20 mouse cellular contexts compared by ENCODE assay signal in the genomic region with DNA sequence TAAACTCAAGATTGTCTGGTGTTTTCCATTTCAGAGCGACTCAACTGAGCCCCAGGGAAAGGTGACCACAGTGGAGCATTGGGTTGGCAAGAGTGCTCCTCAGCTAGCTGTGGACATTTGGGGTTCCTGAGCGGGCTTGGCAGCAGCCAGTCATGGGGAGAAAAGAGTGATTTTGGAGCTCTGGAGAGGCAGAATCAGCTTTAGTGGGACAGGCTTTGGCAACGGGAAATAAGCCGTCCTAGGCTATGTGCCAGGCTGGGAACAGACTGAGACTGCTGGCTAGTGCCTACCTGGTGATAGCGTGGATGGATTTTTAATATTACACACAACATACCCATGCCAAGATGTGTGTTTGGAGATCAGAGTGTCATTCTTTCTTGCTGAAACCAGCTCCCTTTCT.
DNase-seq lines count a peak whose midpoint lies in the region; ATAC-seq and TF ChIP-seq lines count a peak whose summit lies in the region.
"Had no signal": no experiment of that assay in that cellular context is flagged by ENCODE, and none has a peak within 500 bp of the region (broad histone marks: within the 10 kb centered on the region; RNA-seq: fewer than 3 reads in every experiment).

No protein-coding gene starts in this region.

- H3K27me3 ChIP-seq in forebrain, postnatal 0 days (ENCODE audit: insufficient read depth, low read length): no peaks in the 10 kb centered on the region
- no peaks in the 10 kb centered on the region for H3K27me3 ChIP-seq in forebrain, embryonic 14.5 days (replicated peaks; ENCODE audit: control insufficient read depth, insufficient read depth, low read length)
- H3K27me3 ChIP-seq: CH12.LX; embryonic facial prominence, embryonic 12.5 days; heart, embryonic 15.5 days; hindbrain, embryonic 15.5 days; liver, embryonic 12.5 days; neural tube, embryonic 13.5 days had no signal

- H3K4me2 ChIP-seq in forebrain, postnatal 0 days (ENCODE audit: low read depth): no peak overlapping the region
- no peak overlapping the region for H3K4me2 ChIP-seq in forebrain, embryonic 14.5 days (ENCODE audit: low read length)
- H3K4me2 ChIP-seq: embryonic facial prominence, embryonic 12.5 days; heart, embryonic 15.5 days; hindbrain, embryonic 15.5 days; liver, embryonic 12.5 days; neural tube, embryonic 13.5 days had no signal

- H3K36me3 ChIP-seq in forebrain, postnatal 0 days (ENCODE audit: insufficient read depth): no peaks in the 10 kb centered on the region
- no peaks in the 10 kb centered on the region for H3K36me3 ChIP-seq in forebrain, embryonic 14.5 days (ENCODE audit: control insufficient read depth, insufficient read depth, low read length)
- H3K36me3 ChIP-seq: embryonic facial prominence, embryonic 12.5 days; heart, embryonic 15.5 days; hindbrain, embryonic 15.5 days; limb, embryonic 10.5 days; liver, embryonic 12.5 days; neural tube, embryonic 13.5 days had no signal

- WGBS in forebrain, postnatal 0 days: 65% methylated on average over 5 of the region's 5 CpGs
- 85% methylated on average over 5 of the region's 5 CpGs for WGBS in forebrain, embryonic 14.5 days

- ATAC-seq in forebrain, postnatal 0 days: no peak
- ATAC-seq in forebrain, embryonic 14.5 days: no peak
- ATAC-seq: liver, embryonic 12.5 days had no signal

- peak; percentile 16 for DNase-seq in forebrain, postnatal 0 days
- no peak for DNase-seq in forebrain, embryonic 14.5 days (ENCODE audit: low spot score)
- peak; percentile 1 for DNase-seq in right cerebral cortex, adult 18-20 months
- DNase-seq in right cerebral cortex, postnatal 36 days (ENCODE audit: low spot score in 2 of 2): no peak
- DNase-seq in cerebellum, postnatal 36 days: peak; percentile 86 to 91
- DNase-seq in right cerebral cortex, postnatal 4 days: peak; percentile 3
- DNase-seq in heart, postnatal 25 days (ENCODE audit: low spot score): no peak
- DNase-seq in lung, postnatal 10 days: no peak
- DNase-seq: adrenal gland, postnatal 36 days; kidney, adult 18-20 months; kidney, postnatal 25 days; thymus, postnatal 36 days had no signal

- no peak for TF ChIP-seq CTCF in forebrain, postnatal 0 days (IDR thresholded peaks at IDR 0.05; ENCODE audit: low read depth)

- H3K9me3 ChIP-seq in forebrain, postnatal 0 days (ENCODE audit: low read length): no peaks in the 10 kb centered on the region
- H3K9me3 ChIP-seq in forebrain, embryonic 14.5 days (replicated peaks; ENCODE audit: control insufficient read depth, low read length): no peaks in the 10 kb centered on the region
- H3K9me3 ChIP-seq: embryonic facial prominence, embryonic 12.5 days; heart, embryonic 15.5 days; hindbrain, embryonic 15.5 days; limb, embryonic 10.5 days; liver, embryonic 12.5 days; neural tube, embryonic 13.5 days had no signal

- H3K9ac ChIP-seq in forebrain, postnatal 0 days: no peak overlapping the region
- no peak overlapping the region for H3K9ac ChIP-seq in forebrain, embryonic 14.5 days (ENCODE audit: low read length)
- H3K9ac ChIP-seq: embryonic facial prominence, embryonic 12.5 days; heart, embryonic 15.5 days; hindbrain, embryonic 15.5 days; liver, embryonic 12.5 days; neural tube, embryonic 13.5 days had no signal

- H3K4me3 ChIP-seq in forebrain, postnatal 0 days (ENCODE audit: low read depth, low read length): no peak overlapping the region
- no peak overlapping the region for H3K4me3 ChIP-seq in forebrain, embryonic 14.5 days (ENCODE audit: low read depth, low read length)
- H3K4me3 ChIP-seq: embryonic facial prominence, embryonic 12.5 days; heart, embryonic 15.5 days; hindbrain, embryonic 15.5 days; limb, embryonic 10.5 days; liver, embryonic 12.5 days; neural tube, embryonic 13.5 days had no signal

- intact Hi-C loops in heart, postnatal 25 days (cut with DNase I): no loop called here

- no peak overlapping the region for H3K27ac ChIP-seq in forebrain, postnatal 0 days (ENCODE audit: low read depth, low read length)
- no peak overlapping the region for H3K27ac ChIP-seq in forebrain, embryonic 14.5 days (ENCODE audit: low read depth, low read length)
- H3K27ac ChIP-seq: embryonic facial prominence, embryonic 12.5 days; heart, embryonic 15.5 days; hindbrain, embryonic 15.5 days; limb, embryonic 10.5 days; liver, embryonic 12.5 days; neural tube, embryonic 13.5 days; stomach, postnatal 0 days had no signal

- H3K4me1 ChIP-seq in forebrain, postnatal 0 days (ENCODE audit: insufficient read depth): no peaks in the 10 kb centered on the region
- no peaks in the 10 kb centered on the region for H3K4me1 ChIP-seq in forebrain, embryonic 14.5 days (ENCODE audit: control insufficient read depth, insufficient read depth, low read length)
- H3K4me1 ChIP-seq: embryonic facial prominence, embryonic 12.5 days; heart, embryonic 15.5 days; hindbrain, embryonic 15.5 days; limb, embryonic 10.5 days; liver, embryonic 12.5 days; neural tube, embryonic 13.5 days had no signal

Comparison
In these comparisons a context has a peak if more than half of its experiments do, and no peak if none do; other contexts are left out.
1. DNase-seq: peak in forebrain, postnatal 0 days (single experiment), right cerebral cortex, adult 18-20 months (single experiment), cerebellum, postnatal 36 days (2 of 2) and right cerebral cortex, postnatal 4 days (single experiment); none in forebrain, embryonic 14.5 days (single experiment), right cerebral cortex, postnatal 36 days (0 of 2), heart, postnatal 25 days (single experiment) and lung, postnatal 10 days (single experiment).